Mouse (Mus musculus) heart, postnatal 14 days (tissue): ENCODE measurements around the gene Etv4. TPM values are rescaled to one million over a fixed set of nuclear protein-coding genes. Genes with fewer than 3 reads are reported as not detected.

Experiments
- DNase-seq, 2 experiments: peaks; one replicate each; pipeline ENCODE4 v3.0.0; 2021 to 2022
- intact Hi-C: fragments of 180-260 bp; cut with DNase I; formaldehyde crosslinking; loops from one replicate; pipeline ENCODE4 v1.15.1; 2025
- total RNA-seq, 2 experiments: library from RNA; stranded (reverse); gene quantifications; 2 replicates each; pipeline ENCODE4 v1.2.3; 2021

Gene Etv4
- total RNA-seq, 2 experiments from 2014 or later = 1.0 to 1.3 TPM

DNA sequence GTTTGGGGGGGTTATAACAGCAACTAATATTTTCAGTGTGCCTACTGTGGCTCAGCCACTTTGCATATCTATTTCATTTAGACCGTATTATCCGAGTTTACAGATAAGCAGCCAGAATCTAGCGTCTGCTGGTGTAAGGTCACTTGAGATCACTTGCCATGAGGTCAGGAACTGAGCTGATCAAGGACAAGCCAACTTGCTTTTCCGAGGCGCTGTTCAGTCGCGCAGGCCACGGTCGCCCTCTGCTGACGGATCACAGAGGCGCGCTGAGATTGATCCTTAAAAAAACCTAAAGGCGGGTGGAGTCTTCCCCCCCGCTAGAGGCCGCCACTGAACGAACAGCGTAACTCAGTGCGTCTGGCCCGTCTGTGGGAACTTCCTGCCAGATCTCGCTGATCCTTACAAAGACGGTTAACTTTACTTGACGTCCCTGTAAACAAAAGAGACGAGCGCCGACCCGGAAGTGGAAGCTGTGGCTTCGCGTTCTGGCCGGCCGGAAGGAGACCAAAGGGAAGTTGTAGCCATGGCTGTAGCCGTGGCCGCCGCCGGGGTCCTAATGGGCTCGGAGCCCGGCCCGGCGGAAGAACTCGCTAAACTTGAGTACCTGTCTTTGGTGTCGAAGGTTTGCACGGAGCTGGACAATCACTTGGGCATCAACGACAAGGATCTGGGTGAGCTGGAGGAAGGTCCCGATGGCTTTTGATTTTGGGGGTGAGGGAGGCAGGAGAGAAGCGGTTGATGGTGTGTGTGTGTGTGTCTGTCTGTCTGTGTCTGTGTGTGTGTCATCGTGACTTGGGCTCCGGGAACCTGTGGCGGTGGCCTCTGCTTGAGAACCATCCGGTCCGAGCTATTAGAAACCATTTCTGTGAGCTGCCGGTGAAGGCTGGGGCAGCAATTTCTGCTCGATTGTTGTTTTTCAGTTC, 52.4 kb downstream of the Etv4 start, which contains the start of gene Dhx8:
Dhx8 (plus strand) TSS at position 402 of the 923 bp plus-strand sequence.
- intact Hi-C loops = loop anchor here (1.0 kb wide), 1 partner anchor 73 kb away; no protein-coding TSS in a partner anchor
- peak; percentile 98 to 99 for DNase-seq

DNA sequence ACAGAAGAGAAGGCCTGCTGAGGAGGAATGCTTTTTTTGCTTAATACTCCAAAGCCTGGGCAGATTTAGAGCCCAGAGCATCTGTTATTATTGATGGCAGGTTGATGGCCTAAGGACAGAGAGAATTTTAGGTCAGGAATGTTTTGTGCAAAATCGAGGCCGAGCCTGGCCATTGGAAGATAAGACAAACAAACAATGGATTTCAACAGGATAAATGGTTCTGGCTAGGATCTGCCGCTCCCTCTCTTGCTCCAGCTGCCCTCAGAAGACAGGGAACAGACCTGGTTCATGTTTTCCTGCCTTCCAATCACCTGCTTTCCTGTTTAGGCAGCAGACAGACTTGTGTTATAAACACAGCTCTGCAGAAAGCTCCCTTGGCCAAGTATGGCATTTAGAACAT, 55.9 kb downstream of the Etv4 start:
- intact Hi-C loops = loop anchor here (5.0 kb wide), 1 partner anchor 37 kb away; no protein-coding TSS in a partner anchor
- no peak for DNase-seq

DNA sequence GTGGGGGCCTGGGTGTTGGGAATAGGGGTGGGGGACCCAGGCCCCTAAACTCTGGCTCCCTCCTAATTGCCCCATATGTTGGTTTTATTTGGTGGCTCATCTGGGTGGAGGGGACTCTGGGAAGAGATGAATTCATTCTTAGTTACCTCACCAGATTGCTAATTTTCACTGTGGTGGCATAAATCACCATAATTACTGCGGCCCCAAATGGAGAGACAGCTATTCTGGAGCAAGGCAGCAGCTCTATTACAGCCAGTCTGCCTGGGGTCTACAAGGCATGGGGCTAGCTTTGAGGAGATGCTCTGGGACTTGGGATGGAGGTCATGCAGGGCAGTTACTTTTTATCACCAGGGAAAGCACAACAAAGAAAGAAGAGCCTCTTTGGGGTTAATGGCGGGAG, 58.4 kb downstream of the Etv4 start:
- intact Hi-C loops = loop anchor here (5.0 kb wide), 1 partner anchor 34 kb away; no protein-coding TSS in a partner anchor
- no peak for DNase-seq

DNA sequence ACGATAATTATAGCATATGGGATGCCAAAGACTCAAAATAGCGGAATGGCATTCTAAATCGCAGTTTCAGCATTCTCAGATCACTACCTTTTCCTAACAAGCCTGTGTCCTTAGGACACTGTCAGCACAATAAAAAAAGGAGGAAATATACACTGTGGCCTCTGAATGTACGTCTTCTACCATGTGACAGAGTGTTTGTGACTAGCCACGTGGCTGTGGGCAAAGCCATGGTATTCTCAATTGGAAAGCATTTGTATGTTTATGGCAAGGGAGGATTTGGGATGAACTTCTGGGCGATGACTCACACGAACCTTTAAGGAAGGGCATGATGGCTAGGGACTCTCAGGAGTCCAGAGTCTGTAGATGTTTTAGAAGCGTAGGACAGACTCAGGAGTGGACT, 60.1 kb downstream of the Etv4 start:
- intact Hi-C loops = loop anchor here (5.0 kb wide), 1 partner anchor 33 kb away; no protein-coding TSS in a partner anchor
- no peak for DNase-seq

DNA sequence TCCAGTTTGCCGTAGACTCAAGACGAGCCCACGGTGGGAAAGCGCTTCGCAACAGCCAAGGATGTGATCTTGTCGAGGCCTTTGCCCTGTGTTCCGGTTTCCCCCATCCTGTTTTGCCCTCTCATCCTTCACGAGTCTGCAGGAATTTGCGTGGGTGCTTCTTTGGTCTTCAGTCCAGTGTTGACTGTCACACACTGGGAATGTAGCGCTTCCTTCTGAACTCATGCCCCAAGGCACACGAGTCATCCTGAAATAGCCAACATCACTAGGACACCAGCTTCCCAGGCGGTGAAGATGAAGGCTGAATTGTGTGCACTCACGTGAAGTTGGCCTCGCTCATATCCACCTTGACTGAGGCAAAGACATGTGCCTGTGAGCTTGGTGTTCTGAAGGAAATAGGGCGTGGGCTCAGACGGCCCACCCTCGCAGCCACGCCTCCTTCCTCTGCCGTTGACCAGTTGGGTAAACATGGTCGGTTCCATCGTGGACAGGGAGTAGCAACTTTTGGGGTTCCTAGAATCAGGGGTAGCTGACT, 65.1 kb downstream of the Etv4 start:
- no peak for DNase-seq
- intact Hi-C loops = no loop called here

Other genes starting within 250 kb of the Etv4 start
- 1 to 10 TPM; 1.2 to 1.7 TPM for gene Brca1, start 233.4 kb downstream of the Etv4 start, total RNA-seq
- 100 to 1,000 TPM in 1 of 2 experiments, 10 to 100 TPM in 1; 98.4 to 103 TPM for gene Nbr1, start 233.2 kb downstream of the Etv4 start, total RNA-seq
- gene Tmem106a, start 203.1 kb downstream of the Etv4 start, total RNA-seq = 1 to 10 TPM; 3.0 to 3.2 TPM
- not detected for gene Gm11634, start 186.1 kb downstream of the Etv4 start, total RNA-seq
- gene Rdm1, start 158.2 kb downstream of the Etv4 start, total RNA-seq = 10 to 100 TPM; 32.1 to 35.6 TPM
- 10 to 100 TPM; 28.6 to 29.6 TPM for gene Arl4d, start 119.8 kb downstream of the Etv4 start, total RNA-seq
- 10 to 100 TPM; 17.8 to 19.9 TPM for gene Dhx8, start 52.5 kb downstream of the Etv4 start, total RNA-seq
- gene Meox1, start 109.0 kb upstream of the Etv4 start, total RNA-seq = 10 to 100 TPM; 13.4 to 18.0 TPM
- gene Sost, start 181.6 kb upstream of the Etv4 start, total RNA-seq = 1 to 10 TPM in 1 of 2 experiments, under 1 TPM in 1; 0.68 to 1.3 TPM
- gene Cfap97d1, start 198.9 kb upstream of the Etv4 start, total RNA-seq = not detected
- 100 to 1,000 TPM; 130 to 137 TPM for gene Dusp3, start 201.6 kb upstream of the Etv4 start, total RNA-seq
- 1 to 10 TPM; 4.3 to 5.2 TPM for gene Mpp3, start 243.1 kb upstream of the Etv4 start, total RNA-seq